Mouse (Mus musculus) heart, embryonic 14.5 days (tissue): ENCODE data around the gene Il2. TPM values are rescaled to one million over a fixed set of nuclear protein-coding genes. Genes with fewer than 3 reads are reported as not detected.

ENCODE experiments used
- ATAC-seq: fragments of 200-750 bp; cut with Nextera tagmentation; 2 replicates; pipeline ENCODE4 v1.8.0; 2017; ENCODE audit warnings: low read depth, moderate TSS enrichment; ENCODE audit not compliant: insufficient number of reproducible peaks, insufficient read depth, low FRiP score
- H3K27ac ChIP-seq, 2 experiments: fragments of 200-500 bp in 1 of 2; fragments of 300-500 bp in 1 of 2; sonication (generic) in 1 of 2; replicated peaks in 1 of 2; 2 replicates each; pipeline ENCODE4 v1.5.1; 2012 to 2014; ENCODE audit warnings: low read depth in 2 of 2, low read length in 2 of 2, control low read depth in 1 of 2, mild to moderate bottlenecking in 1 of 2, mixed read lengths in 1 of 2; ENCODE audit not compliant: control insufficient read depth in 1 of 2, insufficient read depth in 1 of 2
- H3K27me3 ChIP-seq: fragments of 300-500 bp; sonication (generic); 2 replicates; pipeline ENCODE4 v1.6.1; 2014; ENCODE audit warnings: mild to moderate bottlenecking, low read length, control low read depth; ENCODE audit not compliant: control insufficient read depth, insufficient read depth
- H3K36me3 ChIP-seq: fragments of 300-500 bp; sonication (generic); 2 replicates; pipeline ENCODE4 v1.6.1; 2014; ENCODE audit warnings: mild to moderate bottlenecking, control low read depth, low read length, mixed read lengths; ENCODE audit not compliant: control insufficient read depth, insufficient read depth
- H3K4me1 ChIP-seq, 2 experiments: fragments of 200-500 bp in 1 of 2; fragments of 300-500 bp in 1 of 2; sonication (generic) in 1 of 2; 2 replicates each; pipeline ENCODE4 v1.6.1; 2012 to 2014; ENCODE audit warnings: low read length in 2 of 2, control low read depth in 1 of 2, mixed read lengths in 1 of 2; ENCODE audit not compliant: control insufficient read depth in 2 of 2, insufficient read depth in 2 of 2
- H3K4me2 ChIP-seq: fragments of 300-500 bp; sonication (generic); 2 replicates; pipeline ENCODE4 v1.6.1; 2014; ENCODE audit warnings: mild to moderate bottlenecking, low read length
- H3K4me3 ChIP-seq, 2 experiments: fragments of 200-500 bp in 1 of 2; fragments of 300-500 bp in 1 of 2; sonication (generic) in 1 of 2; 2 replicates each; pipeline ENCODE4 v1.5.1; 2012 to 2014; ENCODE audit warnings: low read length in 2 of 2, mild to moderate bottlenecking in 2 of 2, control low read depth in 1 of 2, low read depth in 1 of 2, moderate library complexity in 1 of 2; ENCODE audit not compliant: control insufficient read depth in 1 of 2, insufficient read depth in 1 of 2
- H3K9ac ChIP-seq: fragments of 300-500 bp; sonication (generic); 2 replicates; pipeline ENCODE4 v1.6.1; 2014; ENCODE audit warnings: mild to moderate bottlenecking, low read length
- H3K9me3 ChIP-seq: fragments of 300-500 bp; sonication (generic); 2 replicates; pipeline ENCODE4 v1.6.1; 2016; ENCODE audit warnings: low read length, control low read depth; ENCODE audit not compliant: control insufficient read depth
- WGBS: fragments of 180-500 bp; shearing (Covaris S2); extraction: QIAGEN DNeasy Blood & Tissue Kit; methylation state at CpG from one replicate; pipeline ENCODE4 v1.1.7; 2014; 5-methylcytosine and 5-hydroxymethylcytosine counted together
- polyA plus RNA-seq: library from polyadenylated mRNA; unstranded; fragments of >200 nt; fragmentation: Nextera tagmentation; extraction: Ambion mirVana; gene quantifications from 2 replicates; pipeline ENCODE4 v1.2.1, GENCODE M21; 2014

Gene Il2
- polyA plus RNA-seq, 1 experiment from 2014 or later: 0.50 TPM

- Histone ChIP-seq H3K27me3 (no peaks in the 10 kb centered on the region), H3K36me3 (no peaks in the 10 kb centered on the region), H3K9ac (no peak overlapping the region), H3K4me2 (no peak overlapping the region), H3K27ac (no peak overlapping the region), H3K4me1 (0 out of 4 replicates have a peak, but pooled peaks cover 0 to under 1% of the 10 kb centered on the region in 2 experiments), H3K4me3 (no peak overlapping the region), H3K9me3 (no peaks in the 10 kb centered on the region)
- 84% methylated on average over 6 of the region's 6 CpGs for WGBS
- ATAC-seq: no peak
Observed at GRCm38 (mm10) chr3:37140168-37140906, 14.6 kb upstream of the Il2 start.

GRCm38 (mm10) chr3:37139192-37139591, 13.4 kb upstream of the Il2 start:
- H3K9ac ChIP-seq: no peak overlapping the region
- WGBS: 77% methylated on average over 3 of the region's 3 CpGs
- H3K9me3 ChIP-seq: no peaks in the 10 kb centered on the region
- H3K36me3 ChIP-seq: no peaks in the 10 kb centered on the region
- H3K4me3 ChIP-seq: no peak overlapping the region
- no peak overlapping the region for H3K27ac ChIP-seq
- no peaks in the 10 kb centered on the region for H3K27me3 ChIP-seq
- H3K4me2 ChIP-seq: no peak overlapping the region
- H3K4me1 ChIP-seq: no peaks in the 10 kb centered on the region
- ATAC-seq: no peak

- WGBS: 46% methylated on average over 4 of the region's 4 CpGs
- no peaks in the 10 kb centered on the region for H3K9me3 ChIP-seq
- no peak overlapping the region for H3K27ac ChIP-seq
- H3K9ac ChIP-seq: no peak overlapping the region
- no peak overlapping the region for H3K4me3 ChIP-seq
- H3K27me3 ChIP-seq: no peaks in the 10 kb centered on the region
- no peak for ATAC-seq
- H3K36me3 ChIP-seq: no peaks in the 10 kb centered on the region
- H3K4me1 ChIP-seq: no peaks in the 10 kb centered on the region
- no peak overlapping the region for H3K4me2 ChIP-seq
Observed at GRCm38 (mm10) chr3:37137231-37137630, 11.5 kb upstream of the Il2 start.

GRCm38 (mm10) chr3:37129063-37129462, 3.3 kb upstream of the Il2 start:
- Histone ChIP-seq H3K4me2 (no peak overlapping the region), H3K9ac (no peak overlapping the region), H3K4me1 (no peaks in the 10 kb centered on the region), H3K9me3 (no peaks in the 10 kb centered on the region), H3K36me3 (no peaks in the 10 kb centered on the region), H3K27ac (no peak overlapping the region), H3K4me3 (no peak overlapping the region), H3K27me3 (no peaks in the 10 kb centered on the region)
- ATAC-seq: no peak
- 46% methylated on average over 2 of the region's 2 CpGs for WGBS

- ATAC-seq: no peak; the same call in 1 of the 2 replicates
- Histone ChIP-seq H3K27me3 (no peaks in the 10 kb centered on the region), H3K4me1 (no peaks in the 10 kb centered on the region), H3K27ac (no peak overlapping the region), H3K9ac (no peak overlapping the region), H3K4me3 (no peak overlapping the region), H3K9me3 (no peaks in the 10 kb centered on the region), H3K4me2 (no peak overlapping the region), H3K36me3 (no peaks in the 10 kb centered on the region)
- 43% methylated on average over 4 of the region's 4 CpGs for WGBS
Observed at GRCm38 (mm10) chr3:37128269-37128668, 2.5 kb upstream of the Il2 start.

GRCm38 (mm10) chr3:37126162-37126561, 403 bp upstream of the Il2 start:
- H3K27me3 ChIP-seq: no peaks in the 10 kb centered on the region
- no peaks in the 10 kb centered on the region for H3K9me3 ChIP-seq
- no peak overlapping the region for H3K4me3 ChIP-seq
- H3K36me3 ChIP-seq: no peaks in the 10 kb centered on the region
- H3K9ac ChIP-seq: no peak overlapping the region
- H3K27ac ChIP-seq: no peak overlapping the region
- WGBS: 76% methylated on average over 4 of the region's 4 CpGs
- no peak for ATAC-seq
- H3K4me2 ChIP-seq: no peak overlapping the region
- H3K4me1 ChIP-seq: no peaks in the 10 kb centered on the region

- no peak overlapping the region for H3K4me3 ChIP-seq
- H3K4me1 ChIP-seq: no peaks in the 10 kb centered on the region
- no peak overlapping the region for H3K9ac ChIP-seq
- H3K9me3 ChIP-seq: no peaks in the 10 kb centered on the region
- H3K36me3 ChIP-seq: no peaks in the 10 kb centered on the region
- ATAC-seq: no peak
- H3K27ac ChIP-seq: no peak overlapping the region
- H3K4me2 ChIP-seq: no peak overlapping the region
- H3K27me3 ChIP-seq: no peaks in the 10 kb centered on the region
Observed at GRCm38 (mm10) chr3:37090721-37091120, 35.0 kb downstream of the Il2 start.

- Histone ChIP-seq H3K4me1 (no peaks in the 10 kb centered on the region), H3K4me3 (no peak overlapping the region), H3K36me3 (no peaks in the 10 kb centered on the region), H3K4me2 (no peak overlapping the region), H3K27ac (no peak overlapping the region), H3K9ac (no peak overlapping the region), H3K27me3 (no peaks in the 10 kb centered on the region), H3K9me3 (no peaks in the 10 kb centered on the region)
- no peak for ATAC-seq
- WGBS: 73% methylated on average over 4 of the region's 4 CpGs
Observed at GRCm38 (mm10) chr3:37084860-37085259, 40.9 kb downstream of the Il2 start.
